Mouse (Mus musculus): ENCODE results near the gene Ttc13. TPM values are rescaled to one million over a fixed set of nuclear protein-coding genes. Genes with fewer than 3 reads are reported as not detected.
A peak's percentile ranks its signal among the peaks of the same experiment; 100 is the strongest.

Gene Ttc13
- polyA plus RNA-seq, 1 experiment = 9.4 TPM

DNA sequence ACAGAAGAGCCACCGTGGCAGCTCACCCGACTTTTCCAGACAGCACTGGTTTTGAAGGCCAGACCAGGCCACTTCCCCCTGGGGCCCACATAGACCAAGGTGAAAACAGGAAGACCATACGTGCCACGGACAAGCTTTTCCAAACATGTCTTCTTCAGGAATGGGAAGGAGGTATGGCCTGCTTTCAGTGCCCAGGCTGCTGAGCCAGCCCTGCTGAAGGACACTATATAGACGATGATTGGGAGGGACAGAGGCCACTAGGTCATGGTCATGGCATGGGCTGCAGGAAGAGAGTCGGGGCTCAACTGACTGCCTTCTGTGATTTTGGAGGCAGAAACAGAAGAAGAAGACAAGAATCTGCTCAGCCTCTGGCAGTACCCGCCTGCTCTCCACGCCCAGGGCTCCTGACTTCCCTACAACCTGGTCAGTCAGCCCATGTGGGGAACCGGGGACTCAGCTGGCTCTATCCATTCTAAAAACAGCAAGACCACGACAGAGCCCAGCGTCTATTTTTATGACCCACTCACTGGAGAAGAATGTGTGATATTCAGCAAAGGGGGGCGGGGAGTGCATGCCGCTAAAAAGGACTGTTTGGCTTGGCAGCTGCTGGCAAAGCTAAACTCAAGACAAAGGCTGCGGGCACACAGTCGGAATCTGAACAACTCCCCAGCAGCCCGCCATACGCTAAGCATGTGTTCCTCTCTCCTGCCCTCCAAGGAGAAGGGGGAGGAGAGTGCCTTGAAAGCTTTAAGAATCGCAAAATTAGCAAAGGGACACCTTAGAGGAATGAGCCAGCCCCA is 78.0 kb downstream of the Ttc13 start:
- Histone ChIP-seq H3K27ac (ENCODE audit: insufficient read depth, low read depth, low read length) (peak overlapping the region; percentile 52), H3K27me3 (replicated peaks; ENCODE audit: control insufficient read depth, insufficient read depth, low read length) (no peaks in the 10 kb centered on the region), H3K4me3 (ENCODE audit: insufficient read depth, low read depth, low read length) (no peak overlapping the region), H3K4me1 (ENCODE audit: control insufficient read depth, insufficient read depth, low read length) (peaks cover 33% of the 10 kb centered on the region), H3K36me3 (ENCODE audit: control insufficient read depth, insufficient read depth, low read length) (no peaks in the 10 kb centered on the region)
- WGBS = 28% methylated on average over 18 of the region's 18 CpGs
- DNase-seq = peak; percentile 72
- TF ChIP-seq CTCF (conservative IDR thresholded peaks at IDR 0.05; ENCODE audit: insufficient read depth, insufficient read length, low read depth, low read length) = no peak
- TF ChIP-seq POLR2A (IDR thresholded peaks at IDR 0.05; ENCODE audit: low read depth, low read length) = no peak

GRCm38 (mm10) chr8:124641599-124641998 is 80.2 kb downstream of the Ttc13 start:
- Histone ChIP-seq H3K36me3 (ENCODE audit: control insufficient read depth, insufficient read depth, low read length) (no peaks in the 10 kb centered on the region), H3K4me1 (ENCODE audit: control insufficient read depth, insufficient read depth, low read length) (peaks cover 33% of the 10 kb centered on the region), H3K27ac (ENCODE audit: insufficient read depth, low read depth, low read length) (peak overlapping the region; percentile 84), H3K27me3 (replicated peaks; ENCODE audit: control insufficient read depth, insufficient read depth, low read length) (no peaks in the 10 kb centered on the region), H3K4me3 (ENCODE audit: insufficient read depth, low read depth, low read length) (no peak overlapping the region)
- 75% methylated on average over 8 of the region's 8 CpGs for WGBS
- no peak for TF ChIP-seq POLR2A (IDR thresholded peaks at IDR 0.05; ENCODE audit: low read depth, low read length)
- no peak for TF ChIP-seq CTCF (conservative IDR thresholded peaks at IDR 0.05; ENCODE audit: insufficient read depth, insufficient read length, low read depth, low read length)
- peak; percentile 64 for DNase-seq

DNA sequence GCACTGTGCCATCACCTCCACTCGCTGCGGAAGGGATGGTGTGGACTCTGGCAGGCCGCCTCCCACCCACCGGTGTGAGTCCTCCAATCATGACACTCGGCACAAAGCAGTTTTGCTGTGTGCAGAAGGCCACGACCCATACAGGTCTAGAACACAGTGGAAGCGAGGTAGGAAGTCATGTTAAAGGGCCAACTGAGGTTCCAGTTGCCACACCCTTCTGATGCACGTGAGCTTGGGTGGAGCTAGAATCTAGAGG is 86.6 kb downstream of the Ttc13 start:
- TF ChIP-seq POLR2A (IDR thresholded peaks at IDR 0.05; ENCODE audit: low read depth, low read length) = no peak
- TF ChIP-seq CTCF (conservative IDR thresholded peaks at IDR 0.05; ENCODE audit: insufficient read depth, insufficient read length, low read depth, low read length) = no peak
- Histone ChIP-seq H3K4me3 (ENCODE audit: insufficient read depth, low read depth, low read length) (no peak overlapping the region), H3K4me1 (ENCODE audit: control insufficient read depth, insufficient read depth, low read length) (no peaks in the 10 kb centered on the region; the same call in 1 of the 2 replicates), H3K27me3 (replicated peaks; ENCODE audit: control insufficient read depth, insufficient read depth, low read length) (no peaks in the 10 kb centered on the region), H3K36me3 (ENCODE audit: control insufficient read depth, insufficient read depth, low read length) (no peaks in the 10 kb centered on the region), H3K27ac (ENCODE audit: insufficient read depth, low read depth, low read length) (no peak overlapping the region)
- 64% methylated on average over 8 of the region's 8 CpGs for WGBS
- DNase-seq = no peak

GRCm38 (mm10) chr8:124634411-124635246 is 87.2 kb downstream of the Ttc13 start:
- 70% methylated on average over 13 of the region's 13 CpGs for WGBS
- H3K36me3 ChIP-seq (ENCODE audit: control insufficient read depth, insufficient read depth, low read length) = no peaks in the 10 kb centered on the region
- H3K4me3 ChIP-seq (ENCODE audit: insufficient read depth, low read depth, low read length) = no peak overlapping the region
- TF ChIP-seq CTCF (conservative IDR thresholded peaks at IDR 0.05; ENCODE audit: insufficient read depth, insufficient read length, low read depth, low read length) (no peak), POLR2A (IDR thresholded peaks at IDR 0.05; ENCODE audit: low read depth, low read length) (no peak)
- no peak overlapping the region for H3K27ac ChIP-seq (ENCODE audit: insufficient read depth, low read depth, low read length)
- peak; percentile 64 for DNase-seq
- no peaks in the 10 kb centered on the region for H3K27me3 ChIP-seq (replicated peaks; ENCODE audit: control insufficient read depth, insufficient read depth, low read length)
- H3K4me1 ChIP-seq (ENCODE audit: control insufficient read depth, insufficient read depth, low read length) = no peaks in the 10 kb centered on the region; the same call in 1 of the 2 replicates

- DNase-seq = peak; percentile 71
- H3K4me3 ChIP-seq (ENCODE audit: insufficient read depth, low read depth, low read length) = no peak overlapping the region
- TF ChIP-seq CTCF (conservative IDR thresholded peaks at IDR 0.05; ENCODE audit: insufficient read depth, insufficient read length, low read depth, low read length) = no peak
- TF ChIP-seq POLR2A (IDR thresholded peaks at IDR 0.05; ENCODE audit: low read depth, low read length) = no peak
- no peaks in the 10 kb centered on the region; the same call in 1 of the 2 replicates for H3K4me1 ChIP-seq (ENCODE audit: control insufficient read depth, insufficient read depth, low read length)
- peak overlapping the region; percentile 14 for H3K27ac ChIP-seq (ENCODE audit: insufficient read depth, low read depth, low read length)
- 73% methylated on average over 14 of the region's 14 CpGs for WGBS
- no peaks in the 10 kb centered on the region for H3K36me3 ChIP-seq (ENCODE audit: control insufficient read depth, insufficient read depth, low read length)
- H3K27me3 ChIP-seq (replicated peaks; ENCODE audit: control insufficient read depth, insufficient read depth, low read length) = no peaks in the 10 kb centered on the region
Observed at GRCm38 (mm10) chr8:124633001-124633703, 88.6 kb downstream of the Ttc13 start.

DNA sequence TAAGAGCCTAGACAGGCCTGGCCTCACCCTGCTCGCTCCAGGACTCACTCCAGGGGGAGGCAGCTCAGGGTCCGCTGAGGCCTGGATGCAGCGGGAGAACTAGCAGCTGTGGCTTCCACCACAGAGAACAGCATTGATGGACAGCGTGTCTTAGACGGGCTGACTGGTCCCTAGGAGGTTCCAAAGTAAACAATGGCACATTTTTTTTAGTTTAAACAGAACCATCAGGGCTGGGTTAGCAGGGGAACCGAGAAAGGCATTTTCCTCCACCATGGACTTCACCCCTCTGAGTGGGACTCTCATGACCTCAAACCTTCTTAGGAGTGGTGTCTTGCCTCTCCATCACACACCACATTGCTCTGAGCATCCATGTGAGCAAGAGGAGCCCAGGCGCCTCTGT is 89.8 kb downstream of the Ttc13 start:
- no peak for TF ChIP-seq POLR2A (IDR thresholded peaks at IDR 0.05; ENCODE audit: low read depth, low read length)
- no peak for TF ChIP-seq CTCF (conservative IDR thresholded peaks at IDR 0.05; ENCODE audit: insufficient read depth, insufficient read length, low read depth, low read length)
- Histone ChIP-seq H3K36me3 (ENCODE audit: control insufficient read depth, insufficient read depth, low read length) (no peaks in the 10 kb centered on the region), H3K4me3 (ENCODE audit: insufficient read depth, low read depth, low read length) (no peak overlapping the region), H3K4me1 (ENCODE audit: control insufficient read depth, insufficient read depth, low read length) (no peaks in the 10 kb centered on the region; the same call in 1 of the 2 replicates), H3K27ac (ENCODE audit: insufficient read depth, low read depth, low read length) (no peak overlapping the region), H3K27me3 (replicated peaks; ENCODE audit: control insufficient read depth, insufficient read depth, low read length) (no peaks in the 10 kb centered on the region)
- WGBS = 35% methylated on average over 7 of the region's 7 CpGs
- no peak for DNase-seq

All from kidney, adult 2 months (tissue).